Mouse (Mus musculus): Measurements from ENCODE around the gene 2510009E07Rik. TPM values are rescaled to one million over a fixed set of nuclear protein-coding genes. Genes with fewer than 3 reads are reported as not detected.

Gene 2510009E07Rik
- polyA plus RNA-seq (2012; rRNA removed), result 3.2 and 3.3 TPM in 2 replicates

DNA sequence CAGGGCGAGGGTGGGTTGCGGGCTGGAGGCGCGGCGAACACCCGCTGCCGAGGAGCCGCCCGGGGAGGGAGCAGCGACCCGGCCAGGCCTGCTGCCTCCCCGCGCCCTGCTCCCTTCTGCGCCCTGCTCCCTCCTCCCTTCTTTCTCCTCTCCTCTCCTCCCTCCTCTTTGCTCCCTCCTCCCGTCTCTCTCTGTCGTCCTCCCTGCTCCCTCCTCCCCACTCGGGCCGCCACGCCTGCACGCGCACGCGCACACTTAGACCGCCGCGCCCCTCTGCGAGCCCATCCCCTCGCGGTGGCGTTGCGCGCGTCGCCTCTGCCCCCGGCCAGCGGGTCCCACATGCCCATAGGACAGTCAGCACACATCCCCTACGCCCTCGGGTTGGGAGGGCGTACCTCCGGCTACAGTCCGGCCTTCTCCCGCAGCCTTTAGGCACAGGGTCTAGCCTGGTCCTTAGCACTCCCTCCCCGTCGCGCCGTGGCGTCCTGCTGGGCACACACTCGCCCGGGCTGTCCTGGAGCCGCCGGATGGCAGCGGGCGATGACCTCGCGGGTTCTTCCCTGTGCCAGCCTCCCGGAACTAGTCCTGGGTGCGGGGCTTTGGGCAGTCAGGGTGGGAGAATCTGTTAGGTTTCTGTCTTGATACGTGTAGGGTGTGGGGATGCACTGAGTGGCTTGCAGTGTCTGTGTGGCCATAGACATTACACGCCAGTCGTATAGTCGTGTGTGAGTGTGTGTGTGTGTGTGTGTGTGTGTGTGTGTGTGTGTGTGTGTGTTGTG lies at the start of gene 2510009E07Rik:
TSS of gene 2510009E07Rik (minus strand) at position 203 of the 779 bp plus-strand sequence.

Other genes starting within 250 kb of the 2510009E07Rik start
- 159 and 261 TPM in 2 replicates for gene Ehhadh, start 93.1 kb upstream of the 2510009E07Rik start, polyA plus RNA-seq (2012; rRNA removed)
- gene Map3k13, start 99.7 kb upstream of the 2510009E07Rik start, polyA plus RNA-seq (2012; rRNA removed), result 2.0 and 2.1 TPM in 2 replicates

All from liver, embryonic 18 days (tissue).